Mouse (Mus musculus): ENCODE data around the gene Fbxo33. TPM values are rescaled to one million over a fixed set of nuclear protein-coding genes. Genes with fewer than 3 reads are reported as not detected.

Gene Fbxo33
- polyA plus RNA-seq, 1 experiment from 2014 or later, result 9.3 TPM

DNA sequence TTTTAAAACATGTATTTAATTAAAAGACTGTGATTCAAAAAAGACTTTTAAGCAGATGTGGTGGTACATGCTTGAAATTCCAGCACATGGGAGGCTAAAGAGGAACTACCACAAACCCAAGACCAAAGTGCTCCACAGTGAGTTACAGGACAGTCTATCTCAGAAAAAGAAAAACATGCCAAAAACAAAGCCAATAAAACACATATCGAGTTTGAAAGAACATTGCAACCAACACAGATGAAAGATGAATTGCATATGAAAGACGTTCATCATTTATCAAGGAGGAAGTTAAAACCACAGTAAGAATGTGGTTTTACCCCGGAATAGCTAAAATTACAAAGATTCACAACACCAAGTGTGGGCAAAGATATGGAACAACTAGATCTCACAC lies 12.5 kb downstream of the Fbxo33 start:
- WGBS, result 92% methylated on average over 3 of the region's 3 CpGs

GRCm38 (mm10) chr12:59206208-59206999 lies 13.1 kb downstream of the Fbxo33 start:
- Histone ChIP-seq H3K4me3 (ENCODE audit: low read depth, low read length) (no peak overlapping the region), H3K36me3 (ENCODE audit: control insufficient read depth, insufficient read depth, low read length) (no peaks in the 10 kb centered on the region; the same call in 1 of the 2 replicates)

More for the DNA sequence above, 12.5 kb downstream of the Fbxo33 start:
- Histone ChIP-seq H3K4me2 (ENCODE audit: low read depth, low read length, severe bottlenecking) (no peak overlapping the region), H3K36me3 (ENCODE audit: control insufficient read depth, insufficient read depth, low read length) (no peaks in the 10 kb centered on the region; the same call in 1 of the 2 replicates), H3K4me1 (replicated peaks; ENCODE audit: control insufficient read depth, insufficient read depth, low read length) (no peaks in the 10 kb centered on the region), H3K9ac (ENCODE audit: low read length) (no peak overlapping the region), H3K4me3 (ENCODE audit: low read depth, low read length) (no peak overlapping the region), H3K9me3 (ENCODE audit: control insufficient read depth, low read length) (no peaks in the 10 kb centered on the region), H3K27me3 (ENCODE audit: control insufficient read depth, insufficient read depth, low read length) (no peaks in the 10 kb centered on the region), H3K27ac (ENCODE audit: low read depth, low read length) (no peak overlapping the region)
- no peak for ATAC-seq (replicated peaks; ENCODE audit: low FRiP score)
- no peak for DNase-seq (ENCODE audit: low spot score)

GRCm38 (mm10) chr12:59205571-59205970 lies 14.0 kb downstream of the Fbxo33 start:
- ATAC-seq (replicated peaks; ENCODE audit: low FRiP score) (no peak), DNase-seq (ENCODE audit: low spot score) (no peak)
- Histone ChIP-seq H3K9ac (ENCODE audit: low read length) (no peak overlapping the region), H3K27me3 (ENCODE audit: control insufficient read depth, insufficient read depth, low read length) (no peaks in the 10 kb centered on the region), H3K9me3 (ENCODE audit: control insufficient read depth, low read length) (no peaks in the 10 kb centered on the region), H3K4me2 (ENCODE audit: low read depth, low read length, severe bottlenecking) (no peak overlapping the region), H3K4me3 (ENCODE audit: low read depth, low read length) (no peak overlapping the region), H3K27ac (ENCODE audit: low read depth, low read length) (no peak overlapping the region), H3K4me1 (replicated peaks; ENCODE audit: control insufficient read depth, insufficient read depth, low read length) (no peaks in the 10 kb centered on the region), H3K36me3 (ENCODE audit: control insufficient read depth, insufficient read depth, low read length) (no peaks in the 10 kb centered on the region)
- 92% methylated on average over 6 of the region's 6 CpGs for WGBS

More at GRCm38 (mm10) chr12:59206208-59206999, 13.1 kb downstream of the Fbxo33 start:
- Histone ChIP-seq H3K4me2 (ENCODE audit: low read depth, low read length, severe bottlenecking) (no peak overlapping the region), H3K27ac (ENCODE audit: low read depth, low read length) (no peak overlapping the region), H3K9ac (ENCODE audit: low read length) (no peak overlapping the region), H3K9me3 (ENCODE audit: control insufficient read depth, low read length) (no peaks in the 10 kb centered on the region), H3K4me1 (replicated peaks; ENCODE audit: control insufficient read depth, insufficient read depth, low read length) (no peaks in the 10 kb centered on the region), H3K27me3 (ENCODE audit: control insufficient read depth, insufficient read depth, low read length) (no peaks in the 10 kb centered on the region)
- WGBS, result 94% methylated on average over 4 of the region's 4 CpGs
- ATAC-seq (replicated peaks; ENCODE audit: low FRiP score), result no peak
- DNase-seq (ENCODE audit: low spot score), result no peak

GRCm38 (mm10) chr12:59199361-59199760 lies 20.2 kb downstream of the Fbxo33 start:
- H3K9ac ChIP-seq (ENCODE audit: low read length), result no peak overlapping the region
- 96% methylated on average over 2 of the region's 2 CpGs for WGBS
- H3K27me3 ChIP-seq (ENCODE audit: control insufficient read depth, insufficient read depth, low read length), result no peaks in the 10 kb centered on the region
- H3K4me2 ChIP-seq (ENCODE audit: low read depth, low read length, severe bottlenecking), result no peak overlapping the region
- no peaks in the 10 kb centered on the region for H3K36me3 ChIP-seq (ENCODE audit: control insufficient read depth, insufficient read depth, low read length)
- ATAC-seq (replicated peaks; ENCODE audit: low FRiP score) (no peak), DNase-seq (ENCODE audit: low spot score) (no peak)
- H3K4me3 ChIP-seq (ENCODE audit: low read depth, low read length), result no peak overlapping the region
- no peaks in the 10 kb centered on the region for H3K4me1 ChIP-seq (replicated peaks; ENCODE audit: control insufficient read depth, insufficient read depth, low read length)
- H3K9me3 ChIP-seq (ENCODE audit: control insufficient read depth, low read length), result no peaks in the 10 kb centered on the region
- H3K27ac ChIP-seq (ENCODE audit: low read depth, low read length), result no peak overlapping the region

GRCm38 (mm10) chr12:59198750-59199149 lies 20.8 kb downstream of the Fbxo33 start:
- WGBS, result 91% methylated on average over 4 of the region's 4 CpGs
- no peak overlapping the region for H3K4me3 ChIP-seq (ENCODE audit: low read depth, low read length)
- H3K27me3 ChIP-seq (ENCODE audit: control insufficient read depth, insufficient read depth, low read length), result no peaks in the 10 kb centered on the region
- H3K36me3 ChIP-seq (ENCODE audit: control insufficient read depth, insufficient read depth, low read length), result no peaks in the 10 kb centered on the region
- no peak for DNase-seq (ENCODE audit: low spot score)
- no peaks in the 10 kb centered on the region for H3K9me3 ChIP-seq (ENCODE audit: control insufficient read depth, low read length)
- H3K27ac ChIP-seq (ENCODE audit: low read depth, low read length), result no peak overlapping the region
- no peak overlapping the region for H3K9ac ChIP-seq (ENCODE audit: low read length)
- H3K4me1 ChIP-seq (replicated peaks; ENCODE audit: control insufficient read depth, insufficient read depth, low read length), result no peaks in the 10 kb centered on the region
- no peak for ATAC-seq (replicated peaks; ENCODE audit: low FRiP score)
- no peak overlapping the region for H3K4me2 ChIP-seq (ENCODE audit: low read depth, low read length, severe bottlenecking)

GRCm38 (mm10) chr12:59195941-59196340 lies 23.6 kb downstream of the Fbxo33 start:
- no peak for ATAC-seq (replicated peaks; ENCODE audit: low FRiP score)
- Histone ChIP-seq H3K4me3 (ENCODE audit: low read depth, low read length) (no peak overlapping the region), H3K9ac (ENCODE audit: low read length) (no peak overlapping the region), H3K4me2 (ENCODE audit: low read depth, low read length, severe bottlenecking) (no peak overlapping the region), H3K27me3 (ENCODE audit: control insufficient read depth, insufficient read depth, low read length) (no peaks in the 10 kb centered on the region), H3K36me3 (ENCODE audit: control insufficient read depth, insufficient read depth, low read length) (no peaks in the 10 kb centered on the region), H3K9me3 (ENCODE audit: control insufficient read depth, low read length) (no peaks in the 10 kb centered on the region), H3K27ac (ENCODE audit: low read depth, low read length) (no peak overlapping the region), H3K4me1 (replicated peaks; ENCODE audit: control insufficient read depth, insufficient read depth, low read length) (no peaks in the 10 kb centered on the region)
- 85% methylated on average over 4 of the region's 4 CpGs for WGBS
- no peak for DNase-seq (ENCODE audit: low spot score)

DNA sequence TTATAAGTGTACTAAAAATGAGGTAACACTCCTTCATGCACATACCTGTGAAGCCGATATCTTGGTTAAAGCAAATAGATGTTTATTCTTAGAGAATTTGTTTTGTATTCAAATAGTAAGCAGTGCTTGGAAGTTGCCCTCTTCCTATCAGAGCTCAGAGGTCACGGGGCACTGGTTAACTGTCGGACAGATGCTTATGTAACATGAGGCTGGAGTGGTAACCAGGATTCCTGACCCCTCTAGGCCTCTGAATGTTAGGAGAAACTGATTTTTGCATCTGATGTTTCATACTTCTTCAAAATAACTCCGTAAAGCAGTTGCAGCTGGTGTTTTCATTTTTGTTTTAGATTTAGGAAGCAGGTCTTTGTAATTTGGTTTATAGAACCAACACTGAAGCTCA lies 24.5 kb downstream of the Fbxo33 start:
- Histone ChIP-seq H3K27ac (ENCODE audit: low read depth, low read length) (no peak overlapping the region), H3K9me3 (ENCODE audit: control insufficient read depth, low read length) (no peaks in the 10 kb centered on the region), H3K27me3 (ENCODE audit: control insufficient read depth, insufficient read depth, low read length) (no peaks in the 10 kb centered on the region), H3K4me3 (ENCODE audit: low read depth, low read length) (no peak overlapping the region), H3K4me1 (replicated peaks; ENCODE audit: control insufficient read depth, insufficient read depth, low read length) (no peaks in the 10 kb centered on the region), H3K9ac (ENCODE audit: low read length) (no peak overlapping the region), H3K36me3 (ENCODE audit: control insufficient read depth, insufficient read depth, low read length) (no peaks in the 10 kb centered on the region), H3K4me2 (ENCODE audit: low read depth, low read length, severe bottlenecking) (no peak overlapping the region)
- WGBS, result 89% methylated on average over 4 of the region's 4 CpGs
- DNase-seq (ENCODE audit: low spot score), result no peak
- ATAC-seq (replicated peaks; ENCODE audit: low FRiP score), result no peak

DNA sequence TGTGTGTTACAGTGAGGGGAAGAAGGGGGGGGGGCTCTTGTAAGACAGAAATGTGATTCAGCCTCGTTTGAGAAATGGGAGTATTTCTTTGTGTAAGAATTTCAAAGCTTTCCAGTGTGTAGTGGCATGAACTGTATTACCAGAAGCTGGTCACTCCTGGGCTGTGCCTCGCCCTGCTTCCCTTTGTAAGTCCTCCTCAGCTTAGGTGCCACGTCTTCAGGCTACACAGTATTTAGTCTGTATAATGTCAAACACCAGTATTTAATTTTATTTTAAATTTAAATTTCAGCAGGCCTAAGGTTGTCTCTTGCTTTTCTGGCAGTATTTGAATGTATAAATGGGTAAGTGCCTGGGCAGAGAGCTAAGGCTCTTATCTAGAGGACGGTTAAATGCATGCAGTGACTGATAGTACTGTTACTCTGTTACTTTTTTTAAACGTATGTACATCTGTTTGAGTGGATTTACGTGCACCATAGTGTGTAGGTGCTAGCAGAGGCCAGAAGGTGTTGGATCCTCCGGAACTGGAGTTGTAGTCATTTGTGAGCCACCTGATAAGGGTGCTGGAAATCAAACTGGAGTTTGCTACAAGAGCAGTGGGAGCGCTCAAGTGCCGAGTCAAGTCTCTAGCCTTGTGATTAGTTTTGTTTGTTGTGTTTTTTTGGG lies 25.1 kb downstream of the Fbxo33 start:
- H3K9me3 ChIP-seq (ENCODE audit: control insufficient read depth, low read length), result no peaks in the 10 kb centered on the region
- H3K4me2 ChIP-seq (ENCODE audit: low read depth, low read length, severe bottlenecking), result no peak overlapping the region
- no peak overlapping the region for H3K4me3 ChIP-seq (ENCODE audit: low read depth, low read length)
- H3K4me1 ChIP-seq (replicated peaks; ENCODE audit: control insufficient read depth, insufficient read depth, low read length), result no peaks in the 10 kb centered on the region
- H3K27me3 ChIP-seq (ENCODE audit: control insufficient read depth, insufficient read depth, low read length), result no peaks in the 10 kb centered on the region
- DNase-seq (ENCODE audit: low spot score) (no peak), ATAC-seq (replicated peaks; ENCODE audit: low FRiP score) (no peak)
- H3K27ac ChIP-seq (ENCODE audit: low read depth, low read length), result no peak overlapping the region
- 89% methylated on average over 9 of the region's 9 CpGs for WGBS
- no peaks in the 10 kb centered on the region for H3K36me3 ChIP-seq (ENCODE audit: control insufficient read depth, insufficient read depth, low read length)
- no peak overlapping the region for H3K9ac ChIP-seq (ENCODE audit: low read length)
